In the genomic region with DNA sequence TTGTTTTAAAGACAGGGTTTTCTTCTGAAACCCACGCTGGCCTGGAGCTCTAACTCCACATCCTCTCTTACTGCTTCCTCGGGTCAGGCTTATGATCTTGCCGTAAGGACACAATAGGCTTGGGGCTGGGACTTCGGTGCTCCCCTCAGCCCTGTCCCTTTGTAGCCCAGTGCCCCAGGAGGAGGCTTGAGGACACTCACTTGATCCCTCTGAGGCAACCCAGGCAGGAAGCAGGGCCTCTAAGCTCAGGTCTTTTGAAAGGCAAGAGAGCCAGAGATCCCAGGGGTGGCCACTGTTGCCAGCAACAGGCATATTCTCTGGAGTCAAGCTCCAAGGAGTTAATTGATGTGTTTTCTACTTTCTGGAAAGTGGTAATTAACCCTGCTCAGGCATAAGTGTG, we compare ENCODE assay signal across 30 mouse cellular contexts. TPM values are rescaled to one million over a fixed set of nuclear protein-coding genes. Genes with fewer than 3 reads are reported as not detected.
DNase-seq lines count a peak whose midpoint lies in the region; ATAC-seq and TF ChIP-seq lines count a peak whose summit lies in the region.
"Had no signal": no experiment of that assay in that cellular context is flagged by ENCODE, and none has a peak within 500 bp of the region (broad histone marks: within the 10 kb centered on the region; RNA-seq: fewer than 3 reads in every experiment).

No protein-coding gene starts in this region.

- no peak overlapping the region for H3K9ac ChIP-seq in heart, embryonic 15.5 days
- no peak overlapping the region for H3K9ac ChIP-seq in midbrain, embryonic 11.5 days (ENCODE audit: low read length)
- H3K9ac ChIP-seq in midbrain, postnatal 0 days (replicated peaks; ENCODE audit: low read length, poor library complexity, severe bottlenecking) = no peak overlapping the region
- H3K9ac ChIP-seq: embryonic facial prominence, embryonic 13.5 days; forebrain, embryonic 12.5 days; limb, embryonic 15.5 days; liver, embryonic 15.5 days; lung, embryonic 14.5 days; midbrain, embryonic 15.5 days; neural tube, embryonic 12.5 days had no signal

- no peak for TF ChIP-seq CTCF in gastrocnemius, adult 2 months (IDR thresholded peaks at IDR 0.05)
- no peak for TF ChIP-seq CTCF in midbrain, postnatal 0 days (IDR thresholded peaks at IDR 0.05)

- intact Hi-C loops in gastrocnemius, adult 2 months (cut with DNase I) = loop anchor here (5.0 kb wide), 1 partner anchor 47 kb away; no protein-coding TSS in a partner anchor
- intact Hi-C loops in heart, postnatal 14 days (cut with DNase I) = no loop called here
- intact Hi-C loops in left cerebral cortex, postnatal 10 days (cut with DNase I) = no loop called here

- peak overlapping the region; percentile 57 for H3K27ac ChIP-seq in gastrocnemius, adult 2 months
- H3K27ac ChIP-seq in heart, embryonic 15.5 days = 0 out of 2 replicates have a peak overlapping the region, but pooled peaks have one; percentile 4
- H3K27ac ChIP-seq in midbrain, embryonic 11.5 days (ENCODE audit: low read depth, low read length) = no peak overlapping the region
- H3K27ac ChIP-seq in midbrain, postnatal 0 days (ENCODE audit: low read depth, low read length) = no peak overlapping the region
- H3K27ac ChIP-seq: embryonic facial prominence, embryonic 13.5 days; forebrain, embryonic 12.5 days; hindbrain, postnatal 0 days; limb, embryonic 10.5 days; limb, embryonic 15.5 days; liver, embryonic 15.5 days; midbrain, embryonic 15.5 days; neural tube, embryonic 12.5 days had no signal

- H3K4me3 ChIP-seq in gastrocnemius, adult 2 months = no peak overlapping the region
- no peak overlapping the region for H3K4me3 ChIP-seq in heart, embryonic 15.5 days
- H3K4me3 ChIP-seq in midbrain, embryonic 11.5 days (ENCODE audit: low read depth, low read length) = no peak overlapping the region
- no peak overlapping the region for H3K4me3 ChIP-seq in midbrain, postnatal 0 days (ENCODE audit: low read depth, low read length)
- H3K4me3 ChIP-seq: embryonic facial prominence, embryonic 13.5 days; erythroblast, embryonic 14.5 days; forebrain, embryonic 12.5 days; limb, embryonic 10.5 days; limb, embryonic 15.5 days; liver, embryonic 15.5 days; midbrain, embryonic 15.5 days; neural tube, embryonic 12.5 days had no signal

- H3K4me2 ChIP-seq in heart, embryonic 15.5 days = no peak overlapping the region
- no peak overlapping the region for H3K4me2 ChIP-seq in midbrain, embryonic 11.5 days
- H3K4me2 ChIP-seq in midbrain, postnatal 0 days (ENCODE audit: low read depth, low read length, poor library complexity, severe bottlenecking) = no peak overlapping the region
- H3K4me2 ChIP-seq: embryonic facial prominence, embryonic 13.5 days; forebrain, embryonic 12.5 days; limb, embryonic 15.5 days; liver, embryonic 15.5 days; lung, embryonic 14.5 days; midbrain, embryonic 15.5 days; neural tube, embryonic 12.5 days had no signal

- DNase-seq in gastrocnemius, adult 2 months = no peak
- DNase-seq in gastrocnemius, adult 18-20 months (ENCODE audit: low spot score) = no peak
- no peak for DNase-seq in heart, postnatal 14 days
- DNase-seq in midbrain, embryonic 11.5 days (ENCODE audit: low spot score, missing footprints) = peak; percentile 84
- DNase-seq in midbrain, postnatal 0 days (ENCODE audit: low spot score) = no peak
- no peak for DNase-seq in left cerebral cortex, postnatal 10 days (ENCODE audit: extremely low spot score in 1 of 2, low spot score in 2 of 2)
- DNase-seq: adrenal gland, postnatal 25 days; cerebellum, adult 11-12 months; cerebellum, adult 9-11 months; embryo, embryonic 11 days; kidney, adult 9 months; kidney, postnatal 10 days; layer of hippocampus, postnatal 36 days; lung, embryonic 14.5 days; lung, postnatal 14 days; retina, postnatal 1 day; right cerebral cortex, postnatal 14 days; thymus, postnatal 14 days had no signal

- no peaks in the 10 kb centered on the region for H3K9me3 ChIP-seq in heart, embryonic 15.5 days (replicated peaks)
- H3K9me3 ChIP-seq in midbrain, embryonic 11.5 days (ENCODE audit: control insufficient read depth, low read length) = no peaks in the 10 kb centered on the region
- no peaks in the 10 kb centered on the region for H3K9me3 ChIP-seq in midbrain, postnatal 0 days (ENCODE audit: low read length)
- H3K9me3 ChIP-seq: embryonic facial prominence, embryonic 13.5 days; forebrain, embryonic 12.5 days; limb, embryonic 10.5 days; limb, embryonic 15.5 days; liver, embryonic 15.5 days; midbrain, embryonic 15.5 days; neural tube, embryonic 12.5 days had no signal

- no peaks in the 10 kb centered on the region for H3K27me3 ChIP-seq in heart, embryonic 15.5 days
- no peaks in the 10 kb centered on the region for H3K27me3 ChIP-seq in midbrain, embryonic 11.5 days (ENCODE audit: control insufficient read depth, insufficient read depth, low read length)
- no peaks in the 10 kb centered on the region for H3K27me3 ChIP-seq in midbrain, postnatal 0 days (ENCODE audit: insufficient read depth, low read length)
- H3K27me3 ChIP-seq: embryonic facial prominence, embryonic 13.5 days; forebrain, embryonic 12.5 days; limb, embryonic 15.5 days; liver, embryonic 15.5 days; midbrain, embryonic 15.5 days; neural tube, embryonic 12.5 days had no signal

- peaks cover 67% of the 10 kb centered on the region for H3K36me3 ChIP-seq in heart, embryonic 15.5 days
- peaks cover 22% of the 10 kb centered on the region for H3K36me3 ChIP-seq in midbrain, embryonic 11.5 days (ENCODE audit: control insufficient read depth, insufficient read depth, low read length)
- H3K36me3 ChIP-seq in midbrain, postnatal 0 days (ENCODE audit: insufficient read depth, low read length) = peaks cover 58% of the 10 kb centered on the region

- no peak for ATAC-seq in heart, embryonic 15.5 days (replicated peaks; ENCODE audit: insufficient number of reproducible peaks, insufficient read depth, low FRiP score, low read depth)
- no peak for ATAC-seq in midbrain, embryonic 11.5 days (ENCODE audit: low FRiP score)
- no peak for ATAC-seq in midbrain, postnatal 0 days (ENCODE audit: low FRiP score)
- ATAC-seq: CD4-positive, CD25-positive, alpha-beta regulatory T cell, adult 4 months; hindbrain, postnatal 0 days; intestine, embryonic 16.5 days; midbrain, embryonic 15.5 days had no signal

- 80% methylated on average over 4 of the region's 4 CpGs for WGBS in heart, embryonic 15.5 days
- 66% methylated on average over 4 of the region's 4 CpGs for WGBS in midbrain, embryonic 11.5 days
- WGBS in midbrain, postnatal 0 days = 45% methylated on average over 4 of the region's 4 CpGs

- peaks cover 17% of the 10 kb centered on the region for H3K4me1 ChIP-seq in heart, embryonic 15.5 days (replicated peaks)
- peaks cover 25% of the 10 kb centered on the region for H3K4me1 ChIP-seq in midbrain, embryonic 11.5 days (ENCODE audit: control insufficient read depth, insufficient read depth, low read length)
- peaks cover 8% of the 10 kb centered on the region for H3K4me1 ChIP-seq in midbrain, postnatal 0 days (ENCODE audit: insufficient read depth, low read length)

RNA-seq across cellular contexts. Expression of a gene that starts 7.8 kb away (rescaled TPM):
- total RNA-seq in gastrocnemius, adult 2 months (2021) = 1 to 10 TPM; 5.9 to 7.5 TPM
- total RNA-seq in gastrocnemius, adult 18-20 months (2021) = 1 to 10 TPM; 4.3 to 5.2 TPM
- 3.7 and 7.6 TPM in 2 replicates for polyA plus RNA-seq in heart, embryonic 15.5 days (2015; fragmentation: Nextera tagmentation; extraction: Ambion mirVana)
- 10 to 100 TPM; 14.3 to 16.3 TPM for total RNA-seq in heart, postnatal 14 days (2021)
- 24.7 and 26.8 TPM in 2 replicates for polyA plus RNA-seq in midbrain, embryonic 11.5 days (2014; fragmentation: Nextera tagmentation; extraction: Ambion mirVana)
- 81.6 and 82.7 TPM in 2 replicates for total RNA-seq in midbrain, postnatal 0 days (2014; rRNA removed)
- polyA plus RNA-seq in midbrain, postnatal 0 days (2015; fragmentation: Nextera tagmentation; extraction: Ambion mirVana) = 10.6 and 12.6 TPM in 2 replicates
- 10 to 100 TPM; 59.9 to 61.0 TPM for total RNA-seq in left cerebral cortex, postnatal 10 days (2021)

RNA-seq across cellular contexts. Expression of a gene that starts 12.3 kb away (rescaled TPM):
- 10 to 100 TPM; 42.1 to 58.2 TPM for total RNA-seq in gastrocnemius, adult 2 months (2021)
- 10 to 100 TPM; 33.0 to 42.8 TPM for total RNA-seq in gastrocnemius, adult 18-20 months (2021)
- polyA plus RNA-seq in heart, embryonic 15.5 days (2015; fragmentation: Nextera tagmentation; extraction: Ambion mirVana) = 188 and 199 TPM in 2 replicates
- total RNA-seq in heart, postnatal 14 days (2021) = 100 to 1,000 TPM in 1 of 2 experiments, 10 to 100 TPM in 1; 70.5 to 106 TPM
- 278 and 281 TPM in 2 replicates for polyA plus RNA-seq in midbrain, embryonic 11.5 days (2014; fragmentation: Nextera tagmentation; extraction: Ambion mirVana)
- total RNA-seq in midbrain, postnatal 0 days (2014; rRNA removed) = 46.3 and 54.6 TPM in 2 replicates
- 112 and 115 TPM in 2 replicates for polyA plus RNA-seq in midbrain, postnatal 0 days (2015; fragmentation: Nextera tagmentation; extraction: Ambion mirVana)
- total RNA-seq in left cerebral cortex, postnatal 10 days (2021) = 100 to 1,000 TPM; 115 to 125 TPM

RNA-seq across cellular contexts. Expression of a gene that starts 57.8 kb away (rescaled TPM):
- 10 to 100 TPM; 18.4 to 19.5 TPM for total RNA-seq in gastrocnemius, adult 2 months (2021)
- total RNA-seq in gastrocnemius, adult 18-20 months (2021) = 10 to 100 TPM; 20.6 to 22.6 TPM
- 14.1 and 18.1 TPM in 2 replicates for polyA plus RNA-seq in heart, embryonic 15.5 days (2015; fragmentation: Nextera tagmentation; extraction: Ambion mirVana)
- total RNA-seq in heart, postnatal 14 days (2021) = 10 to 100 TPM; 21.9 to 23.0 TPM
- 28.6 and 37.7 TPM in 2 replicates for polyA plus RNA-seq in midbrain, embryonic 11.5 days (2014; fragmentation: Nextera tagmentation; extraction: Ambion mirVana)
- total RNA-seq in midbrain, postnatal 0 days (2014; rRNA removed) = 23.4 and 27.2 TPM in 2 replicates
- 7.4 and 7.6 TPM in 2 replicates for polyA plus RNA-seq in midbrain, postnatal 0 days (2015; fragmentation: Nextera tagmentation; extraction: Ambion mirVana)
- total RNA-seq in left cerebral cortex, postnatal 10 days (2021) = 10 to 100 TPM; 18.7 to 22.6 TPM

Comparison
In these comparisons a context has a peak if more than half of its experiments do, and no peak if none do; other contexts are left out.
1. H3K27ac ChIP-seq: peak in gastrocnemius, adult 2 months (single experiment) and heart, embryonic 15.5 days (single experiment); none in midbrain, embryonic 11.5 days (single experiment) and midbrain, postnatal 0 days (single experiment).